Mouse (Mus musculus): ENCODE data around the gene Kpna2.
A peak's percentile ranks its signal among the peaks of the same experiment; 100 is the strongest.
"Not testable (repeated sequence)": the region's sequence is repeated elsewhere in the genome, so short reads cannot be mapped to it uniquely, and the experiment has no call there.

The Kpna2 gene

GRCm38 (mm10) chr11:106985979-106986604 is 13.2 kb downstream of the Kpna2 start:
- not testable (repeated sequence) for DNase-seq (ENCODE audit: low spot score in 2 of 2)

- DNase-seq (ENCODE audit: low spot score in 2 of 2): no peak
Observed at GRCm38 (mm10) chr11:106982351-106982750, 17.0 kb downstream of the Kpna2 start.

GRCm38 (mm10) chr11:106981787-106982186 is 17.6 kb downstream of the Kpna2 start:
- DNase-seq (ENCODE audit: low spot score in 2 of 2): no peak

- DNase-seq (ENCODE audit: low spot score in 2 of 2): peak in 1 of 2 experiments; percentile 27
Observed at GRCm38 (mm10) chr11:106980455-106980854, 18.9 kb downstream of the Kpna2 start.

GRCm38 (mm10) chr11:106976194-106976593 is 23.1 kb downstream of the Kpna2 start:
- DNase-seq (ENCODE audit: low spot score in 2 of 2): no peak

- DNase-seq (ENCODE audit: low spot score in 2 of 2): no peak
Observed at GRCm38 (mm10) chr11:106975419-106976177, 23.7 kb downstream of the Kpna2 start.

- DNase-seq (ENCODE audit: low spot score in 2 of 2): no peak
Observed at GRCm38 (mm10) chr11:106974440-106974839, 24.9 kb downstream of the Kpna2 start.

- no peak for DNase-seq (ENCODE audit: low spot score in 2 of 2)
Observed at GRCm38 (mm10) chr11:106973016-106973415, 26.3 kb downstream of the Kpna2 start.

GRCm38 (mm10) chr11:106969798-106970197 is 29.5 kb downstream of the Kpna2 start:
- no peak for DNase-seq (ENCODE audit: low spot score in 2 of 2)

GRCm38 (mm10) chr11:106967630-106968029 is 31.7 kb downstream of the Kpna2 start:
- DNase-seq (ENCODE audit: low spot score in 2 of 2): no peak

GRCm38 (mm10) chr11:106965881-106966280 is 33.5 kb downstream of the Kpna2 start:
- no peak for DNase-seq (ENCODE audit: low spot score in 2 of 2)

- DNase-seq (ENCODE audit: low spot score in 2 of 2): no peak
Observed at GRCm38 (mm10) chr11:106962310-106962709, 37.0 kb downstream of the Kpna2 start.

GRCm38 (mm10) chr11:106961471-106962081 is 37.8 kb downstream of the Kpna2 start:
- peak; percentile 29 to 66 for DNase-seq (ENCODE audit: low spot score in 2 of 2)

GRCm38 (mm10) chr11:106959121-106959520 is 40.2 kb downstream of the Kpna2 start:
- no peak for DNase-seq (ENCODE audit: low spot score in 2 of 2)

- DNase-seq (ENCODE audit: low spot score in 2 of 2): no peak
Observed at GRCm38 (mm10) chr11:106958407-106959071, 40.8 kb downstream of the Kpna2 start.

GRCm38 (mm10) chr11:106957271-106957980 is 41.9 kb downstream of the Kpna2 start:
- DNase-seq (ENCODE audit: low spot score in 2 of 2): peak in 1 of 2 experiments; percentile 38

- no peak for DNase-seq (ENCODE audit: low spot score in 2 of 2)
Observed at GRCm38 (mm10) chr11:106954566-106954965, 44.8 kb downstream of the Kpna2 start.

- no peak for DNase-seq (ENCODE audit: low spot score in 2 of 2)
Observed at GRCm38 (mm10) chr11:106954116-106954515, 45.2 kb downstream of the Kpna2 start.

Measured in spleen, postnatal 4 days (tissue).